Mouse (Mus musculus) embryonic facial prominence, embryonic 14.5 days (tissue): ENCODE measurements around the gene Abhd12b. TPM values are rescaled to one million over a fixed set of nuclear protein-coding genes. Genes with fewer than 3 reads are reported as not detected.

Experiments used
- ATAC-seq: fragments of 200-750 bp; cut with Nextera tagmentation; 2 replicates; pipeline ENCODE4 v1.8.0; 2017; ENCODE audit warnings: low read depth, moderate number of reproducible peaks, moderate TSS enrichment
- DNase-seq: peaks from one replicate; pipeline ENCODE4 v3.0.0-alpha.2; 2015; ENCODE audit warnings: low spot score
- H3K27ac ChIP-seq: fragments of 300-500 bp; sonication (generic); replicated peaks from 2 replicates; pipeline ENCODE4 v1.5.1; 2014; ENCODE audit warnings: low read depth, mild to moderate bottlenecking, low read length, moderate library complexity
- H3K27me3 ChIP-seq: fragments of 300-500 bp; sonication (generic); replicated peaks from 2 replicates; pipeline ENCODE4 v1.6.1; 2014; ENCODE audit warnings: low read length; ENCODE audit not compliant: control insufficient read depth, insufficient read depth
- H3K36me3 ChIP-seq: fragments of 300-500 bp; sonication (generic); 2 replicates; pipeline ENCODE4 v1.6.1; 2014; ENCODE audit warnings: low read length, mixed read lengths; ENCODE audit not compliant: control insufficient read depth, insufficient read depth
- H3K4me1 ChIP-seq: fragments of 300-500 bp; sonication (generic); 2 replicates; pipeline ENCODE4 v1.6.1; 2014; ENCODE audit warnings: antibody characterized with exemption, low read length; ENCODE audit not compliant: control insufficient read depth, insufficient read depth
- H3K4me2 ChIP-seq: fragments of 300-500 bp; sonication (generic); 2 replicates; pipeline ENCODE4 v1.6.1; 2014; ENCODE audit warnings: low read depth, mild to moderate bottlenecking, low read length, moderate library complexity, mixed read lengths
- H3K4me3 ChIP-seq: fragments of 300-500 bp; sonication (generic); 2 replicates; pipeline ENCODE4 v1.5.1; 2014; ENCODE audit warnings: low read depth, mild to moderate bottlenecking, low read length
- H3K9ac ChIP-seq: fragments of 300-500 bp; sonication (generic); 2 replicates; pipeline ENCODE4 v1.6.1; 2014; ENCODE audit warnings: low read depth, mild to moderate bottlenecking, low read length, moderate library complexity, mixed read lengths
- H3K9me3 ChIP-seq: fragments of 300-500 bp; sonication (generic); 2 replicates; pipeline ENCODE4 v1.6.1; 2016; ENCODE audit warnings: low read length; ENCODE audit not compliant: control insufficient read depth
- WGBS: fragments of 180-500 bp; shearing (Covaris S2); extraction: QIAGEN DNeasy Blood & Tissue Kit; methylation state at CpG from one replicate; pipeline ENCODE4 v1.1.7; 2014; 5-methylcytosine and 5-hydroxymethylcytosine counted together
- polyA plus RNA-seq: library from polyadenylated mRNA; unstranded; fragments of >200 nt; fragmentation: Nextera tagmentation; extraction: Ambion mirVana; gene quantifications from 2 replicates; pipeline ENCODE4 v1.2.1, GENCODE M21; 2014

The Abhd12b gene
- polyA plus RNA-seq, 1 experiment from 2014 or later, result 0.39 TPM

- Histone ChIP-seq H3K4me1 (peaks cover 7% of the 10 kb centered on the region; the same call in 1 of the 2 replicates), H3K9me3 (no peaks in the 10 kb centered on the region), H3K4me2 (peak overlapping the region; percentile 78), H3K9ac (peak overlapping the region; percentile 60), H3K27me3 (no peaks in the 10 kb centered on the region), H3K4me3 (peak overlapping the region; percentile 48), H3K36me3 (no peaks in the 10 kb centered on the region), H3K27ac (no peak overlapping the region)
- DNase-seq (no peak), ATAC-seq (no peak)
- 21% methylated on average over 5 of the region's 5 CpGs for WGBS
Observed at GRCm38 (mm10) chr12:70226655-70227054, 72.7 kb downstream of the Abhd12b start.

- DNase-seq (peak; percentile 88), ATAC-seq (peak; percentile 91)
- Histone ChIP-seq H3K27ac (no peak overlapping the region), H3K4me3 (peak overlapping the region; percentile 48), H3K9ac (peak overlapping the region; percentile 60), H3K36me3 (no peaks in the 10 kb centered on the region), H3K4me2 (peak overlapping the region; percentile 78), H3K9me3 (no peaks in the 10 kb centered on the region), H3K4me1 (peaks cover 7% of the 10 kb centered on the region; the same call in 1 of the 2 replicates), H3K27me3 (no peaks in the 10 kb centered on the region)
- 2% methylated on average over 37 of the region's 52 CpGs for WGBS
Observed at GRCm38 (mm10) chr12:70227121-70227932, 73.4 kb downstream of the Abhd12b start.

GRCm38 (mm10) chr12:70228155-70228554 is 74.2 kb downstream of the Abhd12b start:
- Histone ChIP-seq H3K9ac (peak overlapping the region; percentile 60; the same call in 1 of the 2 replicates), H3K4me1 (peaks cover 7% of the 10 kb centered on the region; the same call in 1 of the 2 replicates), H3K27ac (no peak overlapping the region), H3K4me2 (peak overlapping the region; percentile 78), H3K9me3 (no peaks in the 10 kb centered on the region), H3K36me3 (no peaks in the 10 kb centered on the region), H3K4me3 (peak overlapping the region; percentile 48; the same call in 1 of the 2 replicates), H3K27me3 (no peaks in the 10 kb centered on the region)
- WGBS, result 67% methylated on average over 11 of the region's 11 CpGs
- ATAC-seq, result no peak
- no peak for DNase-seq

- Histone ChIP-seq H3K4me1 (peaks cover 11% of the 10 kb centered on the region; the same call in 1 of the 2 replicates), H3K27ac (no peak within 1 kb of the TSS), H3K36me3 (no peaks in the 10 kb centered on the region), H3K4me2 (no peak within 1 kb of the TSS), H3K9ac (no peak within 1 kb of the TSS), H3K27me3 (no peaks in the 10 kb centered on the region), H3K9me3 (no peaks in the 10 kb centered on the region), H3K4me3 (no peak within 1 kb of the TSS)
- DNase-seq, result no peak
- 72% methylated on average over 2 of the region's 2 CpGs for WGBS
- no peak for ATAC-seq
Observed at GRCm38 (mm10) chr12:70231294-70231693, 77.4 kb downstream of the Abhd12b start, which contains the start of gene Pygl. TSS of gene Pygl (minus strand) at chr12:70231488.

- DNase-seq (peak; percentile 42), ATAC-seq (no peak; the same call in 1 of the 2 replicates)
- Histone ChIP-seq H3K36me3 (no peaks in the 10 kb centered on the region), H3K27me3 (no peaks in the 10 kb centered on the region), H3K4me3 (no peak overlapping the region), H3K4me2 (no peak overlapping the region), H3K9ac (no peak overlapping the region), H3K4me1 (0 out of 2 replicates have a peak, but pooled peaks cover 4% of the 10 kb centered on the region), H3K27ac (no peak overlapping the region), H3K9me3 (no peaks in the 10 kb centered on the region)
- 46% methylated on average over 5 of the region's 5 CpGs for WGBS
Observed at GRCm38 (mm10) chr12:70232020-70232544, 78.1 kb downstream of the Abhd12b start.

Other genes with a start within 250 kb of the Abhd12b start
- 10.4 and 12.0 TPM in 2 replicates for gene Sav1, start 167.1 kb upstream of the Abhd12b start, polyA plus RNA-seq
- 17.0 and 19.2 TPM in 2 replicates for gene Nin, start 40.4 kb upstream of the Abhd12b start, polyA plus RNA-seq
- 22.2 and 23.4 TPM in 2 replicates for gene Pygl, start 77.3 kb downstream of the Abhd12b start, polyA plus RNA-seq
- 2.0 and 2.5 TPM in 2 replicates for gene Trim9, start 193.5 kb downstream of the Abhd12b start, polyA plus RNA-seq